Mouse (Mus musculus) adrenal gland, postnatal 4 days (tissue): ENCODE data around the gene Pla2g2e. TPM values are rescaled to one million over a fixed set of nuclear protein-coding genes. Genes with fewer than 3 reads are reported as not detected.
A peak's percentile ranks its signal among the peaks of the same experiment; 100 is the strongest.
"Not testable (repeated sequence)": the region's sequence is repeated elsewhere in the genome, so short reads cannot be mapped to it uniquely, and the experiment has no call there.

Source experiments
- DNase-seq, 2 experiments: peaks; one replicate each; pipeline ENCODE4 v3.0.0; 2021 to 2022; ENCODE audit warnings: low spot score in 2 of 2, mixed read lengths in 2 of 2
- total RNA-seq, 2 experiments: library from RNA; stranded (reverse); gene quantifications; 2 replicates each; pipeline ENCODE4 v1.2.3; 2021

Gene Pla2g2e
- total RNA-seq, 2 experiments from 2014 or later = 1.3 to 1.5 TPM

DNA sequence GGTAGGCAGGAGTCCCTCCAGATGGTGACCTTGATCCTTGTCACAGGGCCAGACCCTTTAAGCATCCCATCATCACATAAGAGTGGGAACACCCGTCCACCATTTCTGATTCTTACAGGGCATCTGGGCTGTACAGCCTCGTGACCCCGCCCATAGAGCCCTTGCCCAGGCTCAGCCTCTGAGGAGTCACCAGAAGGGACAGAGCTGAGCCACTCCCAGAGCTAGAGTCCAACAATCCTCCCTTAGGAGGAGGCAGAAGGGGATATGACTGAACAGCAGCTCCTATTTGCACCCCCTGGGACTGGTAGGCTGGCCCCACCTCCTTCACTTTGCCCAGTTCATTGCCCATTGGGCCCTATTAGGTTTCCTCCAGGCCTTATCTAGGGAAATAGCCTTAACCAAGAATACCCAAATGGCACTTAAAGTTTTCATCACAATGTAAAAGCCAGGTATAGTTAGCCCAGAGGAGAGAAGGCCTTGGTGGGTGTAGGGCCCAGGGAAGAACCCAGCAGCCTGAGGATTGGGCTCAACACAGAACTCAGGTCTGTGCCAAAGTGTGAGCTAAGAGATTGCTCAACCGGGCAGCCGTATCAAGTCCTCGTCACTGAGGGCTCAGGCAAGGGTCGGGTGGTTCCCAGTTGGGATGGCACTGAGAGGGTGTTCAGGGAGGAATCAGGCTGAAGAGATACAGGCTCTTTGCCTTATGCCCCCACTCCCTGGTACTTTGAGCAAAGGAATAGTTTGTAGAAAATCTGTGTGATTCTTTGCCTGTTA, 3.3 kb downstream of the Pla2g2e start:
- no peak for DNase-seq

DNA sequence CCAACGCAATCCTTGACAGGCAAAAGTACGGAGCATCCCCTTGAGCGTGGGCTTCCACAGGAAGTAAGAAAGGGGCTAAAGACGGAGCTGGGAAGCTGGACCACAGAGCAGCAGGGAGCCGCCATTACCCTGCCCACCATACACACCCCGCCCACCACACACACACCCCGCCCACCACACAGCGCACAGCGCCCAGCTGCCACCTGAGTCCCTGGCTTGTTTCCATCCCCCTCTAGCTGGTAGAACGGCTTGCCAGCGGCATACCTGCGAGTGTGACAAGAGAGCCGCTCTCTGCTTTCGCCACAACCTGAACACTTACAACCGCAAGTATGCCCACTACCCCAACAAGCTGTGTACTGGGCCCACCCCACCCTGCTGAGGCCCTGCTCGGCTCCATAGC, 4.4 kb downstream of the Pla2g2e start:
- no peak for DNase-seq

- peak; percentile 78 to 79 for DNase-seq
Observed at GRCm38 (mm10) chr4:138884261-138884660, 6.5 kb downstream of the Pla2g2e start.

DNA sequence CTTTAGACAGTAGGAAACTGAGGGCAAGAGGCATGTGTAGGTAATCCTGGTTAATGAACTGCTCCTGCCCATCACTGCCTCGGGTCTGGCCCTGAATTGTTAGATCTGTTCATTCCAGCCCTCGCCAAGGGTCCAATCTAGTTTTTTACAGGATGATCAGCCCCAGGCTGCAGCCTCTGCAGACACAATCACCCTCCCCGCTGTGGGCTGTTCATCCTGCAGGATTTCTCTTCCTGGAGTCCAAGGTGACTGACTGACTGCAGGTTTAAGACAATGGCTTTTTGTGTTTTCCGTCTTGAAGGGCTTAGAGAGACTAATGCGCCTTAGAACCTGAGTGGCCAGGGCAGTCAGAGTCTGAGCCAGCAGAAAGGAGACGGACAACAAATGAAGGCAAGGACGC, 11.4 kb downstream of the Pla2g2e start:
- DNase-seq = no peak

DNA sequence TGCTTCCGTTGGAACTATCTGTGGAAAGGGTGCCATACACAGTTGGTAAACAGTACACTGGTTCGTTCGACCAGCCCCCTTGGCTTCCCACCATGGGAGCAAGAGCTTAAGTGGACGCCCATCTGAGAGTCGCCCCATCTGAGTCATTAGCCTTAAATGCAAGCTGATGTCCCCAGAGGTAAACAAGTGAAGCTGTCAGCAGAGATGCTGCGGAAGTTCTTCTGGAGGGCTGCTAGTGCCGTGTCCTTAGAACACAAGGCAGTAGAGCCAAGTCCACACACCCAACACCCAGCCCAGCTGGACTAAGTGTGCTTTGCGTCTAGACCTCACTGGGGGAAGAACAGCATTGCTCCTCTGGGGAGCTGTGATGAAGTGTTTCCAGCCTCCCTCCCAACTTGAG, 11.9 kb downstream of the Pla2g2e start:
- no peak for DNase-seq

GRCm38 (mm10) chr4:138892655-138893054, 14.9 kb downstream of the Pla2g2e start:
- no peak for DNase-seq

- not testable (repeated sequence) for DNase-seq
Observed at GRCm38 (mm10) chr4:138893789-138894188, 16.0 kb downstream of the Pla2g2e start.

GRCm38 (mm10) chr4:138899361-138899760, 21.6 kb downstream of the Pla2g2e start:
- DNase-seq = no peak

DNA sequence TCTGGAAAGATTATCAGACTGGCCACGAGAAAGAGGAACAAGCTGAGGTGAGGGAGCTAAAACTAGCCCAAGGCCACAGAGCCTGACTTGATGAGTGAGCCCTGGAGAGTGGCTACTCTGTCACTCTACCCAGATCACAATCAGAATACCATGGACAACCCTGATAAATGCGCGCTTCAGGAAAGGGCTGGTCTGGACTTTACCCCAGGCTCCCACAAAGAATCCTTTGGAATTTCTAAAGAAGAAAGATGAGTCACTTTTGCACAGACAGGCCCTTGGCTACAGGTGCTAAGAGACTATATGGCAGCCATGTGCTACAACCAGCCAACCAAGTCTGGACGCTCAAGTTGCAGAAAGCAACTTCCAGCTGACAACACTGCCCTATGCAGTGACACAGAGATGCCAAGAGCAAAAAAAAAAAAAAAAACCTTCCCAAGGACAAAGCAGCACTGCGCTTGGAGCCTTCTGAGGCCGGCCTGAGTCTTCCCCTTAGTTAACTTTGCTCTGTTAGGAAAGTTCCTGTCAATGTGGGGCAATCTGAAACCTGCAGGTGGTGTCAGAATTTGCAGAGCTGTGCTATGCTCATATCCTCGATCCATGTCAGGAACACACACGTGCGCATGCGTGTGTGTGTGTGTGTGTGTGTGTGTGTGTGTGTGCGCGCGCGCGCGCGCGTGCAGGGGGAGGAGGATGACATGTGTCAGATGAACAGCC, 28.0 kb downstream of the Pla2g2e start:
- DNase-seq = no peak

DNA sequence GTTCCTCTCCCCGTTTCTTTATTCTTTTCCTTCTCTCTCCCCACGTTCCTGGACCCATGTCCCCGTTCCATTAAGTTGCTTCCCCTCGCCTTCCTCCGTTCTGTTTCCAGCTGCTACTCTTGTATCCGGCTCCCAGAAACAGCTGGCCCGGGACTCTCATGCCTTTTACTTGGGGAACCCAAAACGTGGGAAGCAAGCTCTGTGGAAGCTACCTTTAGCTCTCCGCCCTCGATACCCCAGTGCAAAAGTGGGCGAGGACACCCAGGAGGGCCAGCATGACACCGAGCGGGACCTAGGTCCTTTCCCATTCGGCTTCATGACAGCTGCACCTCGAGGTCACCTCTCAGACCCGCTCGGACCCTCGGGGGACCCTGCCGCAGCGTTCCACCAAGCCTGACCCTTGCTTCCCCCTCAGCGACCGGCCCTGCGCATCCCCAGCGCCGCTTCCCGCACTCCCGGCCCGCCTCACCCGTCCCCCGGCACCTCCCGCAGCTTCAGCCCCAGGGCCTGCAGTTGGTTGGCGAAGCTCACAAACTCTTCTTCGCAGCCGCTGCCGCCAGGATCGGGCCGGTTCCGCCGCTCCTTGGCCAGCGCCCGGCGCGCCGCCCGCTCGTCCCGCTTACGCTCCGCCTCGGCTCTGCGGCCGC, 35.5 kb downstream of the Pla2g2e start:
- peak; percentile 14 to 21 for DNase-seq

- peak; percentile 85 to 92 for DNase-seq
Observed at GRCm38 (mm10) chr4:138913797-138914196, 36.1 kb downstream of the Pla2g2e start, which contains the start of gene Otud3. Gene Otud3 (minus strand): TSS chr4:138913945.

GRCm38 (mm10) chr4:138917282-138917681, 39.5 kb downstream of the Pla2g2e start:
- DNase-seq = no peak

DNA sequence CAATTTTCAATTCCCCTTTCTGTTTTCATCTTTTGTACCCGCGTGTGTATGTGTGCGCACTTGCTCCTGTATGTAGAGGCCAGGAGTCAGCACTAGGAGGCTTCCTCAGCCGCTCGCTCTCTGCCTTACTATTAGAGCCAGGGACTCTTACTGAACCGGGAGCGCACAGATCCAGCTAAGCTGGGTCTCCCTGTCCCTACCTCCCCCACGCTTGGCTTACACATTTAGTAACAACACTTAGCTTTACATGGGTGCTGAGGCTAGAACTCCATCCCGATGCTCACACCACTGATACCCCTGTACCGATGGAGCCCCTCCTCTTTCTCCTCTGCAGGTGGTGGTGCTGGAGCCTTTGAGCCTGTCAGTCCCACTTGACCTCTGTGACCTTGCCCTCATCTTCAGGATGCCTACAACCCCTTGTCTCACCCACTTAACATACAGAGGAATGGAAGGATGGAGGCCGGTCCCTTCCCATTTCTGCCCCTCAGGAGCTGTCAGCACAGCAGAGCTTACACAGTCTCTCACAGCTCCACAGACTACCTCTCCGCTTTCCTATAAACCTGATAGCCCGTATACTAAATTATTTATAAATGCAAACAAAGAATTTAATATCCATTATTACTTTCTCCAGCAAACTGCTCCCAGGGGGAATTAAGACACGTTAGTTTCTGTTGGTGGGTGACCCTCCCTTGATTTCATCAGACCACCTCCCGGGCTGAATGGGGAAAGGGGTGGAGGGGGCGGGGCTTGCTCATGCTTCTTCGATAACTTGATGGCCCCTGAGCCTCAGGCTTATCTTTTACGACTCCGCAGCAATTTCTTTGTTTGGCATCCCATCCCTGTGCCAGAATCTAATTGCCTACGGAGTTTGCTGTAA, 43.8 kb downstream of the Pla2g2e start:
- DNase-seq = no peak

DNA sequence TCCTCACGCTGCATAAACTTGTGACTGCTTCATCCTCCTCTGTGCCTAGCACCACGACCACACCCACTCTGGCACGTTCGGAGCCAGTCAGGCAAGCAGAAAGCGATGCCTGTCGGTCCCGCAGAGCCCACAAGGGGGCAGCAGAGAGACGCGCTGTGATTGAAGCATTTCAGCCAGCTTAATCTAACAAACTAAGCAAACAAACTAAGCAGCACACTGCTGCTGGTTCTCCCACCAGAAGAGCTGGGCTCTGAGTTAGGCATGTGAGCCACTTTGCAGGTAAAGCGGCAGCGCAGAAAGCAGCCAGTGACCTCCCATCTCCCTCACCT, 44.4 kb downstream of the Pla2g2e start:
- DNase-seq = peak; percentile 84 to 89

GRCm38 (mm10) chr4:138925561-138925960, 47.8 kb downstream of the Pla2g2e start:
- DNase-seq = no peak

Other genes starting within 250 kb of the Pla2g2e start
- under 1 TPM; 0.56 to 0.78 TPM for gene Vwa5b1, start 242.1 kb upstream of the Pla2g2e start, total RNA-seq
- under 1 TPM; 0.42 to 0.73 TPM for gene Pla2g2c, start 153.2 kb upstream of the Pla2g2e start, total RNA-seq
- gene Ubxn10, start 140.8 kb upstream of the Pla2g2e start, total RNA-seq = 1 to 10 TPM; 1.8 to 2.4 TPM
- 10 to 100 TPM in 1 of 2 experiments, 1 to 10 TPM in 1; 9.7 to 10.1 TPM for gene Pla2g2f, start 120.3 kb upstream of the Pla2g2e start, total RNA-seq
- 1 to 10 TPM; 1.1 to 1.4 TPM for gene Pla2g2d, start 102.2 kb upstream of the Pla2g2e start, total RNA-seq
- gene Pla2g5, start 14.5 kb upstream of the Pla2g2e start, total RNA-seq = 10 to 100 TPM; 31.0 to 32.6 TPM
- gene Gm13030, start 4.0 kb upstream of the Pla2g2e start, total RNA-seq = not detected
- 10 to 100 TPM in 1 of 2 experiments, 1 to 10 TPM in 1; 9.1 to 10.1 TPM for gene Otud3, start 36.0 kb downstream of the Pla2g2e start, total RNA-seq
- 1 to 10 TPM in 1 of 2 experiments, not detected in 1; 1.2 TPM for gene Rnf186, start 89.2 kb downstream of the Pla2g2e start, total RNA-seq
- gene Tmco4, start 94.9 kb downstream of the Pla2g2e start, total RNA-seq = 10 to 100 TPM; 16.4 to 20.8 TPM
- under 1 TPM; 0.76 to 0.84 TPM for gene Htr6, start 197.6 kb downstream of the Pla2g2e start, total RNA-seq
- 10 to 100 TPM; 47.4 to 49.2 TPM for gene Nbl1, start 215.1 kb downstream of the Pla2g2e start, total RNA-seq